Mouse (Mus musculus) heart, embryonic 16.5 days (tissue): ENCODE measurements around the gene Fbxo40. TPM values are rescaled to one million over a fixed set of nuclear protein-coding genes. Genes with fewer than 3 reads are reported as not detected.

Source experiments
- ATAC-seq: fragments of 200-750 bp; cut with Nextera tagmentation; replicated peaks from 2 replicates; pipeline ENCODE4 v1.8.0; 2017; ENCODE audit warnings: moderate number of reproducible peaks; ENCODE audit not compliant: insufficient read depth, low FRiP score; ENCODE audit errors: extremely low read depth
- H3K27ac ChIP-seq: fragments of 300-500 bp; sonication (generic); 2 replicates; pipeline ENCODE4 v1.5.1; 2014; ENCODE audit warnings: mild to moderate bottlenecking, low read length, control low read depth, moderate library complexity
- H3K27me3 ChIP-seq: fragments of 300-500 bp; sonication (generic); 2 replicates; pipeline ENCODE4 v1.6.1; 2014; ENCODE audit warnings: low read length, mixed read lengths; ENCODE audit not compliant: control insufficient read depth, insufficient read depth
- H3K36me3 ChIP-seq: fragments of 300-500 bp; sonication (generic); 2 replicates; pipeline ENCODE4 v1.6.1; 2014; ENCODE audit not compliant: control insufficient read depth, insufficient read depth
- H3K4me1 ChIP-seq: fragments of 300-500 bp; sonication (generic); 2 replicates; pipeline ENCODE4 v1.6.1; 2014; ENCODE audit warnings: low read length, mixed read lengths; ENCODE audit not compliant: control insufficient read depth, insufficient read depth
- H3K4me2 ChIP-seq: fragments of 300-500 bp; sonication (generic); 2 replicates; pipeline ENCODE4 v1.6.1; 2014; ENCODE audit warnings: low read depth, mild to moderate bottlenecking, control low read depth, low read length
- H3K4me3 ChIP-seq: fragments of 300-500 bp; sonication (generic); 2 replicates; pipeline ENCODE4 v1.5.1; 2014; ENCODE audit warnings: mild to moderate bottlenecking, control low read depth, low read length
- H3K9ac ChIP-seq: fragments of 300-500 bp; sonication (generic); 2 replicates; pipeline ENCODE4 v1.6.1; 2014; ENCODE audit warnings: low read length, control low read depth
- H3K9me3 ChIP-seq: fragments of 300-500 bp; sonication (generic); replicated peaks from 2 replicates; pipeline ENCODE4 v1.6.1; 2016; ENCODE audit warnings: low read length; ENCODE audit not compliant: control insufficient read depth
- WGBS: fragments of 180-500 bp; shearing (Covaris S2); extraction: QIAGEN DNeasy Blood & Tissue Kit; methylation state at CpG from one replicate; pipeline ENCODE4 v1.1.7; 2014; 5-methylcytosine and 5-hydroxymethylcytosine counted together
- polyA plus RNA-seq: library from polyadenylated mRNA; unstranded; fragments of >200 nt; fragmentation: Nextera tagmentation; extraction: Ambion mirVana; gene quantifications from 2 replicates; pipeline ENCODE4 v1.2.1, GENCODE M21; 2015

Fbxo40 gene
- polyA plus RNA-seq, 1 experiment from 2014 or later = 15.5 TPM

- Histone ChIP-seq H3K27me3 (no peaks in the 10 kb centered on the region), H3K9ac (no peak overlapping the region), H3K4me2 (no peak overlapping the region), H3K9me3 (no peaks in the 10 kb centered on the region), H3K4me3 (no peak overlapping the region), H3K36me3 (no peaks in the 10 kb centered on the region), H3K27ac (no peak overlapping the region), H3K4me1 (no peaks in the 10 kb centered on the region)
- 53% methylated on average over 9 of the region's 9 CpGs for WGBS
- no peak for ATAC-seq
Measured at GRCm38 (mm10) chr16:36999366-36999972, 9.2 kb upstream of the Fbxo40 start.

DNA sequence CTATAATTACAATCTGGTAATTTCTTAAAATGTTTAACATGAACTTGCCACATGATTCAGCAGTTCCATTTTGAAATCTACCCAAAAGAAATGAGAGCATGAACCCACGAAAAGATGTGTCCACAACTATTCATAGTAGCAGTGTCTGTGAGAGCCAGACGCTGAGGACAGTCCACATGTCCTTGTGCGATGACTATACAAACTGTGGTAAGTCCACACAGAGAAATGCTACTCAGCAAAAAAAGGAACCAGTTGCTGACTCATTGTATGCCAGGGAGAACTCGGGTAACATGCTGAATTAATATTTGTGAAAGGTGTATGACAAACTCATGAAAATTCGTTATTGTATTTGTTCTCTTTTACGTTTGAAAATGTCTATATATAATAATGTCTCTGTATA is 7.4 kb upstream of the Fbxo40 start:
- H3K9ac ChIP-seq = no peak overlapping the region
- no peak overlapping the region for H3K27ac ChIP-seq
- 73% methylated on average over 6 of the region's 6 CpGs for WGBS
- ATAC-seq = no peak
- H3K27me3 ChIP-seq = no peaks in the 10 kb centered on the region
- H3K36me3 ChIP-seq = no peaks in the 10 kb centered on the region
- H3K4me2 ChIP-seq = no peak overlapping the region
- H3K4me3 ChIP-seq = no peak overlapping the region
- no peaks in the 10 kb centered on the region for H3K9me3 ChIP-seq
- H3K4me1 ChIP-seq = no peaks in the 10 kb centered on the region

- 37% methylated on average over 8 of the region's 8 CpGs for WGBS
- Histone ChIP-seq H3K9ac (peak overlapping the region; percentile 75), H3K9me3 (no peaks in the 10 kb centered on the region), H3K36me3 (no peaks in the 10 kb centered on the region), H3K27me3 (no peaks in the 10 kb centered on the region), H3K4me1 (peaks cover 15% of the 10 kb centered on the region), H3K4me2 (peak overlapping the region; percentile 65), H3K4me3 (peak overlapping the region; percentile 62), H3K27ac (peak overlapping the region; percentile 97)
- peak; percentile 79 for ATAC-seq
Measured at GRCm38 (mm10) chr16:36989493-36989892, 774 bp downstream of the Fbxo40 start.

DNA sequence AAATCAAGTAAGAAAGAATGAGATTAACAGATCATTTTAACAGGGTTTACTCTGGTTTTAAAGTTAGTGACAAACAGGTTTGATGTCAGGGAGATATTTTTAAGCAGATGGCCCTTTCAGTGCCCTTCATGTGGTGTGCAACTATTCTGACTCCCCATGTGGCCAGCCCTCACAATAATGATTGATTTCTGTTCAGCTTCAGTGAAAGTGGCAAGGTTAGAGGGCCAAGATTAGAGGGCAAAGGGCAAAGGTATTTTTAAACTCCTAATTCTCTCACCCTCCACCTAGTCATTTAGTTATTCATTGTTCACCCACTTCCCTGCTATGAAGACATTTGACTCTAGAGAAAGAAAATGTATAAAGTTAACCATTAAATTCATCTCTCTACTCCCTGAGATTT is 2.2 kb downstream of the Fbxo40 start:
- Histone ChIP-seq H3K9me3 (no peaks in the 10 kb centered on the region), H3K27ac (no peak overlapping the region), H3K4me2 (peak overlapping the region; percentile 65; the same call in 1 of the 2 replicates), H3K27me3 (no peaks in the 10 kb centered on the region), H3K4me3 (peak overlapping the region; percentile 62; the same call in 1 of the 2 replicates), H3K9ac (no peak overlapping the region; the same call in 1 of the 2 replicates), H3K4me1 (peaks cover 21% of the 10 kb centered on the region), H3K36me3 (no peaks in the 10 kb centered on the region)
- no peak for ATAC-seq

DNA sequence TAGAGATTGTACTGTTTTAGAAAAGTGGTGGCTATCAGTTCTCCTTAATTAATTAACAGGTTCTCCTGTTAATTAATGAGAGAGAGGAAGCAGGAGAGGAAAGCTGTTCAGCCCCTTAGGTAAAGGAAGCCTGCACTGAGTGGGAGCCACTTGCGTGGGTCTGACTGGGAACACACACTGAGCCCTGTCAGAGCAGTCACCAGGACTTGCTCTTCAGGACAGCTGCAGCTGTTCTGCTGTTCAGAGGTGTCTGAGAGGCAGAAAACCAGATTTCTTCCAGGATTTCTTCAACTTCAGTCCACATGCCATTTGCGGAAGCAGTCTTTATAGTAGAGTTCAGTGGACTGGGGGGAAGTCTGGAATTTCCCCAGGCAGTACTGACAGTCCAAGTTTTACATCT is 2.9 kb downstream of the Fbxo40 start:
- H3K4me2 ChIP-seq = peak overlapping the region; percentile 65; the same call in 1 of the 2 replicates
- H3K4me1 ChIP-seq = peaks cover 21% of the 10 kb centered on the region
- H3K36me3 ChIP-seq = no peaks in the 10 kb centered on the region
- WGBS = 72% methylated on average over 2 of the region's 2 CpGs
- peak overlapping the region; percentile 16; the same call in 1 of the 2 replicates for H3K27ac ChIP-seq
- H3K9ac ChIP-seq = 0 out of 2 replicates have a peak overlapping the region, but pooled peaks have one; percentile 9
- H3K4me3 ChIP-seq = no peak overlapping the region
- H3K27me3 ChIP-seq = no peaks in the 10 kb centered on the region
- ATAC-seq = no peak
- H3K9me3 ChIP-seq = no peaks in the 10 kb centered on the region

GRCm38 (mm10) chr16:36985636-36986042 is 4.6 kb downstream of the Fbxo40 start:
- Histone ChIP-seq H3K4me2 (no peak overlapping the region), H3K36me3 (peaks cover 6% of the 10 kb centered on the region; the same call in 1 of the 2 replicates), H3K4me1 (peaks cover 15% of the 10 kb centered on the region), H3K27me3 (no peaks in the 10 kb centered on the region), H3K9ac (no peak overlapping the region), H3K27ac (no peak overlapping the region), H3K4me3 (no peak overlapping the region), H3K9me3 (peaks cover 2% of the 10 kb centered on the region; the same call in 1 of the 2 replicates)
- ATAC-seq = no peak
- 57% methylated on average over 5 of the region's 5 CpGs for WGBS

GRCm38 (mm10) chr16:36983796-36984195 is 6.5 kb downstream of the Fbxo40 start:
- WGBS = 85% methylated on average over 1 of the region's 1 CpGs
- Histone ChIP-seq H3K36me3 (peaks cover 10% of the 10 kb centered on the region), H3K4me1 (peaks cover 12% of the 10 kb centered on the region), H3K9me3 (peaks cover 2% of the 10 kb centered on the region; the same call in 1 of the 2 replicates), H3K4me2 (no peak overlapping the region), H3K27me3 (no peaks in the 10 kb centered on the region), H3K27ac (peak overlapping the region; percentile 54), H3K9ac (no peak overlapping the region), H3K4me3 (no peak overlapping the region)
- no peak for ATAC-seq

DNA sequence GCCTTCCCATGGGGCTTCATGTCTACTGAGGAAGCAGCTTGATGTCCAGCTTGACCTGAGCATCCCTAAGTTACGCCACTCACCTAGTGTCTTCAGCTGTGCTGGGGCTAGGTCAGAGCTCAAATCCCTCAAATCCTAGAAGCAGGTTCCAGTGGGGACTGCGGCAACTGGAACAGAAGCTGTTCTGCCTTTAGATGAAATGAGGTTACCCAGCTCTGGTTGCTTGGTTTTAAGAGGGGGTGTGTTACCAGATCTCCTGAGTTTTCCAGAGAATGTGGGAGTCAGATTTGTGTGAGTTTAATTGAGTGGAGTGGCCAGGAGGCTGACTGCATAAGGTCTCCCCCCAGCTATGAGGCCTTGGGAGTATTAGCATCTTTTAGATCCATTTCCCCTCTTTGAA is 11.1 kb downstream of the Fbxo40 start:
- no peak overlapping the region for H3K4me3 ChIP-seq
- peaks cover 10% of the 10 kb centered on the region for H3K36me3 ChIP-seq
- H3K27me3 ChIP-seq = no peaks in the 10 kb centered on the region
- no peak overlapping the region for H3K27ac ChIP-seq
- H3K4me2 ChIP-seq = no peak overlapping the region
- H3K4me1 ChIP-seq = peaks cover 6% of the 10 kb centered on the region
- no peak overlapping the region for H3K9ac ChIP-seq
- 90% methylated on average over 2 of the region's 2 CpGs for WGBS
- ATAC-seq = no peak
- peaks cover 2% of the 10 kb centered on the region; the same call in 1 of the 2 replicates for H3K9me3 ChIP-seq

GRCm38 (mm10) chr16:36963415-36963814 is 26.9 kb downstream of the Fbxo40 start:
- Histone ChIP-seq H3K4me3 (no peak overlapping the region), H3K9me3 (no peaks in the 10 kb centered on the region), H3K27ac (no peak overlapping the region), H3K9ac (no peak overlapping the region), H3K4me1 (no peaks in the 10 kb centered on the region), H3K27me3 (no peaks in the 10 kb centered on the region), H3K36me3 (peaks cover 20% of the 10 kb centered on the region), H3K4me2 (no peak overlapping the region)
- ATAC-seq = no peak
- 77% methylated on average over 4 of the region's 4 CpGs for WGBS
